Mouse (Mus musculus) brown adipose tissue, adult 24 weeks (tissue): Measurements from ENCODE around the gene Trnau1ap. TPM values are rescaled to one million over a fixed set of nuclear protein-coding genes. Genes with fewer than 3 reads are reported as not detected.

Experiments
- H3K27ac ChIP-seq: fragments of 200-500 bp; replicated peaks from 2 replicates; pipeline ENCODE4 v1.5.1; 2012; ENCODE audit warnings: low read depth, mild to moderate bottlenecking, low read length
- H3K4me1 ChIP-seq: fragments of 200-500 bp; 2 replicates; pipeline ENCODE4 v1.6.1; 2012; ENCODE audit warnings: low read length, mixed read lengths; ENCODE audit not compliant: control insufficient read depth, insufficient read depth, insufficient read length
- H3K4me3 ChIP-seq: fragments of 200-500 bp; 2 replicates; pipeline ENCODE4 v1.5.1; 2012; ENCODE audit warnings: low read depth, mild to moderate bottlenecking, low read length, moderate library complexity; ENCODE audit not compliant: insufficient read depth
- polyA plus RNA-seq: library from polyadenylated mRNA; stranded (reverse); fragments of >200 nt; gene quantifications from 2 replicates; pipeline ENCODE4 v1.2.4, GENCODE M21; 2012; ENCODE audit not compliant: missing spikeins, insufficient read depth, insufficient read length

Gene Trnau1ap
- polyA plus RNA-seq, 1 experiment = 35.1 TPM

GRCm38 (mm10) chr4:132350123-132350740 lies 20.9 kb upstream of the Trnau1ap start:
- no peak overlapping the region for H3K27ac ChIP-seq
- H3K4me3 ChIP-seq = no peak overlapping the region
- 0 out of 2 replicates have a peak, but pooled peaks cover 2% of the 10 kb centered on the region for H3K4me1 ChIP-seq

DNA sequence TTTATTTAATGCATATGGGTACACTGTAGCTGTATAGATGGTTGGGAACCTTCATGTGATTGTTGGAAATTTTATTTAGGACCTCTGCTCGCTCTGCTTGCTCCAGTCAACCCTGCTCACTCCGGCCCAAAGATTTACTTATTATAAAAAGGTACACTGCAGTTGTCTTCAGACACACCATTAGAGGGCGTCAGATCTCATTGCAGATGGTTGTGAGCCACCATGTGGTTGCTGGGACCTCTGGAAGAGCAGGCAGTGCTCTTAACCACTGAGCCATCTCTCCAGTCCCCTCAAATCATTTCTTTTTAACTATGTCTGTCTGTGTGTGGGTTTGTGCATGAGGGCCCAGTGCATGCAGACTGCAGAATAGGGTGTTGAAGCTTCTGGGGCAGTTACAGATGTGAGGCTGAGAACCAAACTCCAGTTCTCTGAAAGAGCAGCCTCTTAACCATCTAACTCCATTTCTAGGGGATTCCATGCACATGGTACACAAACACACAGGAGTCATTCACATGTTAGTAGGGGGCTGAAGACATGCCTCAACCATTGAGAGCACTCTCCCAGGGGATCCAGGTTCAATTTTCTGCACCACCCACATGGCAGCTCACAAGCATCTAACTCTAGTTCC lies 20.3 kb upstream of the Trnau1ap start:
- H3K27ac ChIP-seq = no peak overlapping the region
- H3K4me1 ChIP-seq = 0 out of 2 replicates have a peak, but pooled peaks cover 2% of the 10 kb centered on the region
- H3K4me3 ChIP-seq = no peak overlapping the region

GRCm38 (mm10) chr4:132346661-132347060 lies 17.3 kb upstream of the Trnau1ap start:
- H3K4me1 ChIP-seq = no peaks in the 10 kb centered on the region
- no peak overlapping the region for H3K27ac ChIP-seq
- H3K4me3 ChIP-seq = no peak overlapping the region

- Histone ChIP-seq H3K4me3 (no peak overlapping the region), H3K27ac (no peak overlapping the region), H3K4me1 (no peaks in the 10 kb centered on the region)
These were observed 16.9 kb upstream of the Trnau1ap start for GRCm38 (mm10) chr4:132346261-132346660.

DNA sequence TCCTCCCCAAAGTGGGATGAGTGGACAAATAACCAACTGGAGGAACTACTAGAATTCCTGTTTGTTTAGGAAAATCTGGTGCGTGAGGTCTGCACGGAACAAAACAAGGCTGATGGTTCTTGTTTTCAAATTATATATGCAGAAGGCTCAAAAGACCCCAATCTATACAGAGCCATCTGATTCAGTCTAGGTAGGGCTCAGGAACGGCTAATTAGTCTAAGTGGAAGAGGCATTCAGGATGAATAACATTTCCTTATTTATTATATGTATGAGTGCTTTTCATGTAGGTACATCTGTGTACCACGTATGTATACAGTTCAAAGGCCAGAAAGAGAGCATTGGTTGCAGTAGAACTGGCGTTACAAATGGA lies 16.5 kb upstream of the Trnau1ap start:
- Histone ChIP-seq H3K4me1 (no peaks in the 10 kb centered on the region), H3K27ac (no peak overlapping the region), H3K4me3 (no peak overlapping the region)

DNA sequence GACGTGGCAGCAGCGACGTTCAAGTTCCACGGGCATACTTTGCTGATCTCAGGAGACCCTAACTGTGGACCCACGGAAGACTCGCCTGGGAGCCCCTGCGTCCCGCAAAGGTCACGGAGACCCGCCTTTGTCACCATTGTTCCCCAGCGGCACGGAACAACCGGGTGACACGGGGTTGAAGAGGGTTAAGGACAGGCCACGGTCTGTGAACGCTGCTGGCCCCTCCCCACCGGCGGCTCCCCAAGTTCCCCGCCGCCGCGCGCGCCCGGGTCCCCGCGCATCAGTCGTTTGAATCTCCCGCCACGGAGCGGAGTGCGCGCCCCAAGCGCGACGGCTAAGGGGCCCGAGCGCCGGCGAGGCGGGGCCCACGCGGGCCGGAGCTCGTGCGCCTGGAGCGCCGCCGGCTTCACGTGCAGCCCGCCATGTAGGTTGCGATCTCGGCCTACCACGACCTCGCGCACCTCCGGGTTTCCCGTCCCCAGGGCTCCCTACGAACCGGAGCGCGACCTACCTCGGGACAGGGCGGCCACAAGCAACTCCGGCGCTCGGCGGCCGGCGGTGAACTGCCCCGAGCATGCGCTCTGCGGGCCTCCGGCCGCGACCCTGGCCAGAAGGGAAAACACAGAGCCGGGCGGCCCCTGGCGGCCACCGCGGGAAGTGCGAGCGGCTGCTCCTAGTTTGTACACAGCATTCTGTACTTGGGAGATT lies 16.0 kb upstream of the Trnau1ap start:
- H3K4me1 ChIP-seq = no peaks in the 10 kb centered on the region
- H3K4me3 ChIP-seq = peak overlapping the region; percentile 96
- peak overlapping the region; percentile 57 for H3K27ac ChIP-seq

DNA sequence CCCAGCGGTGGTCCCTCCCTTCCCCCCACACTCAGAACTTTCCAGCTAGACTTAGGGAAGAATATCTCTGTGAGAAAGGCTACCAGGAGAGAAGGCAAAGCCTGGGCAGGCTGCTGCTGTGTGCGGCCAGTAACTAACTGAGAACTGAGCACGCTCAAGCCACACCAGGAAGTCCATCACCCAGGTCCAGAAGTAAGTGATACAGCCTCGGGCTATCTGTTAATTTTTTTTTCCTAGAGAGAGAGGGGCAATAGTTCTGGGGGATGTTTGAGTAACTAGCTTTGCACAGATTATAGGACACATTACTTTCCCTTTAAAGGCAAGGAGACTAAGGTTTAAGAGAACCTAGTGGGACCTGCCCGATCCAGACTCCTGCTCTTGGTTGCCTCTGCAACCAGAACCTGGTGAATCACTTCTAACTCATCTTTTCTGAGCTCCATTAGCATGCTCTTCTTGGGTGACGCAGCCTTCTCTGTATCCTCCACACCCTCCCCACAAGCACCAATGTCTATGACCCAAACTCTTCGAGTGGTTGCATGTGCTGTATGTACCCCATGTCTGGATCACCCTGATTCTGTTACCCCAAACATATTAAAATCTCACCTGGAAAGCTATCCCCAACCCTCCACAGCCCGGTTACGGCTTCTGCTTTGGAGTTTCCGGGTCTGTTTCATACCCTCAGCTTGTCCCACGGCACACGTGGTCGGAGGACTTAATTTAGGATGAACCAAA lies 15.2 kb upstream of the Trnau1ap start:
- H3K4me1 ChIP-seq = no peaks in the 10 kb centered on the region
- no peak overlapping the region for H3K27ac ChIP-seq
- H3K4me3 ChIP-seq = peak overlapping the region; percentile 96

GRCm38 (mm10) chr4:132341451-132341850 lies 12.1 kb upstream of the Trnau1ap start:
- no peak overlapping the region for H3K4me3 ChIP-seq
- no peaks in the 10 kb centered on the region for H3K4me1 ChIP-seq
- no peak overlapping the region for H3K27ac ChIP-seq

- H3K4me3 ChIP-seq = no peak overlapping the region
- H3K4me1 ChIP-seq = no peaks in the 10 kb centered on the region
- peak overlapping the region; percentile 55 for H3K27ac ChIP-seq
These were observed 9.6 kb upstream of the Trnau1ap start for GRCm38 (mm10) chr4:132338943-132339342.

- Histone ChIP-seq H3K4me3 (no peak overlapping the region), H3K27ac (no peak overlapping the region), H3K4me1 (peaks cover 4% of the 10 kb centered on the region; the same call in 1 of the 2 replicates)
These were observed 3.5 kb upstream of the Trnau1ap start for GRCm38 (mm10) chr4:132332880-132333279.

DNA sequence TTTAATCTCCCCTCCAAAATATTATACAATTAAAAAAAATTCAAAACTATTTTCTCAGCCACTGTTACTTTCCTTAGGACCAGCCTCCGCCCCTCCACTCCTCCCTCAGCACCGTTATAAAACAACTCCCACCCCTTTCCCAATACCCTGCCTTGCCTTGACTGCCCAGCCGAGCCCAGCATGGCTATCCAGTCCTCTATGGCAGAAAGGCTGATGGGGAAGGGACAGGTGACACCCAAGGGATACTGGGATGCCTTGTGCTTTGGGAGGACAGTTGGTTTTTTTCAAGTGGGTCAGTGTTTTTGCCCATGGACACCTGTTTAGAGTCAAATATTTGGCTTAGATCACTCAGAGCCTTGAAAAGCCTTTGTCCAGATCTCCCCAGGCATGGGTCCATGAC lies 2.6 kb upstream of the Trnau1ap start:
- Histone ChIP-seq H3K27ac (no peak overlapping the region), H3K4me1 (peaks cover 4% of the 10 kb centered on the region; the same call in 1 of the 2 replicates), H3K4me3 (no peak overlapping the region)

DNA sequence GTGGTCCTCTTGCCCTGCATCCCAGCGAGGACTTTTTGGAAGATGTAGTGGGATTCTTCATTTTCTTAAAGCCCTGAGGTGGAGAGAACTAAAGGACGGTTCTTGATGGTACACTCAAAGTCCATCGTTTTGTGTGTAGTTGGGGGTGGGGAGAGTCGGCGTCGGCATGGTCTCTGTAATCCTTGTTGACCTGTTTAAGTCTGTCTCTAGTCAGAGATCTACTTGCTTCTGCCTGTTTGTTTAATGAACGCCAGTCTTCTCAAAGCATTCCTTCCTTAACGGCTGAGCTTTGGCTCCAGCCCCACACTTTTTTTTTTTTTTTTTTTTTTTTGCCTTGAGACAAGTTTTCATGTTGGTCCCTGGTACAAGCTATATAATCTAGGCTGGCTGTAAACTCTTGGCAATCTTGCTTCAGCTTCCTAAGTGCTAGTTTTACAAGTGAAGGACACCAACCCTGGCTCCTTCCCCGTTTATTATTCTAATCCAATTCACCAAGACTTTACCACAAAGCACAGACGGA lies 557 bp upstream of the Trnau1ap start:
- Histone ChIP-seq H3K27ac (peak overlapping the region; percentile 74), H3K4me1 (peaks cover 4% of the 10 kb centered on the region; the same call in 1 of the 2 replicates), H3K4me3 (peak overlapping the region; percentile 69)

- H3K4me3 ChIP-seq = peak overlapping the region; percentile 69
- H3K27ac ChIP-seq = peak overlapping the region; percentile 84
- peaks cover 4% of the 10 kb centered on the region; the same call in 1 of the 2 replicates for H3K4me1 ChIP-seq
These were observed 851 bp downstream of the Trnau1ap start for GRCm38 (mm10) chr4:132328391-132328982.

GRCm38 (mm10) chr4:132326481-132326880 lies 2.9 kb downstream of the Trnau1ap start:
- Histone ChIP-seq H3K27ac (no peak overlapping the region), H3K4me3 (no peak overlapping the region), H3K4me1 (peaks cover 4% of the 10 kb centered on the region; the same call in 1 of the 2 replicates)
